15 mouse cellular contexts compared by ENCODE assay signal in the genomic region with DNA sequence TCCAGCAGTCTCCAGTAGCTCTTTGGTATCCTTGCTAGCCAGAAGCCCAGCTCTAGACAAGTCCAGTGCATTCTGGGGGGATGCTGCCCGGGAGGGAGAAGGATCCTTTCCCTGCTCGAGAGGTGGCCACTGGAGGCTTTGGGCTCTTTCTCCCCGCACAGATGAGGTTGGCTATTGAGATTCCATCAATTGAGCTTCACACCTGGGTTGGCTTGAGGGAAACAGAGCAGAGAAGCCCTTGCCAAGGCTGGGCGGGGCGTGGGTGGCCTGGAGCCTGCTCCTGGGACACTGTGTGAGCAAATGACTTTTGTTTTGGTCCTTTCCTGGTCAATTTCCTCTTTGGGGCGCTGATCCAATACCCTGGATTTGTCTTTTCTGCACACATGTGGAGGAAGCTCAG. TPM values are rescaled to one million over a fixed set of nuclear protein-coding genes. Genes with fewer than 3 reads are reported as not detected.
DNase-seq lines count a peak whose midpoint lies in the region; ATAC-seq and TF ChIP-seq lines count a peak whose summit lies in the region.
"Had no signal": no experiment of that assay in that cellular context is flagged by ENCODE, and none has a peak within 500 bp of the region (broad histone marks: within the 10 kb centered on the region; RNA-seq: fewer than 3 reads in every experiment).

No protein-coding gene starts in this region.

- TF ChIP-seq POLR2A in testis, adult 2 months (IDR thresholded peaks at IDR 0.05; ENCODE audit: control insufficient read depth, low read depth, low read length), result no peak

- H3K9me3 ChIP-seq in forebrain, postnatal 0 days (ENCODE audit: low read length), result no peaks in the 10 kb centered on the region
- H3K9me3 ChIP-seq in forebrain, embryonic 12.5 days, result no peaks in the 10 kb centered on the region
- no peaks in the 10 kb centered on the region for H3K9me3 ChIP-seq in midbrain, embryonic 13.5 days
- H3K9me3 ChIP-seq: embryonic facial prominence, embryonic 12.5 days; forebrain, embryonic 10.5 days; limb, embryonic 12.5 days; liver, embryonic 15.5 days had no signal

- peaks cover 11% of the 10 kb centered on the region; the same call in 1 of the 2 replicates for H3K4me1 ChIP-seq in forebrain, postnatal 0 days (ENCODE audit: insufficient read depth)
- H3K4me1 ChIP-seq in forebrain, embryonic 12.5 days, result peaks cover 40% of the 10 kb centered on the region
- peaks cover 13% of the 10 kb centered on the region for H3K4me1 ChIP-seq in testis, adult 2 months (ENCODE audit: control insufficient read depth, insufficient read depth, low read length)
- peaks cover 81% of the 10 kb centered on the region for H3K4me1 ChIP-seq in midbrain, embryonic 13.5 days (replicated peaks)

- H3K27ac ChIP-seq in forebrain, postnatal 0 days (ENCODE audit: low read depth, low read length), result no peak overlapping the region
- H3K27ac ChIP-seq in forebrain, embryonic 12.5 days, result no peak overlapping the region
- no peak overlapping the region for H3K27ac ChIP-seq in testis, adult 2 months (ENCODE audit: control insufficient read depth, insufficient read depth, low read depth, low read length)
- peak overlapping the region; percentile 80 for H3K27ac ChIP-seq in midbrain, embryonic 13.5 days
- H3K27ac ChIP-seq: embryonic facial prominence, embryonic 12.5 days; forebrain, embryonic 10.5 days; limb, embryonic 12.5 days; liver, embryonic 15.5 days had no signal

- H3K4me2 ChIP-seq in forebrain, postnatal 0 days (ENCODE audit: low read depth), result peak overlapping the region; percentile 73
- no peak overlapping the region for H3K4me2 ChIP-seq in forebrain, embryonic 12.5 days
- H3K4me2 ChIP-seq in midbrain, embryonic 13.5 days (replicated peaks), result peak overlapping the region; percentile 79
- H3K4me2 ChIP-seq: liver, embryonic 15.5 days had no signal

- no peak overlapping the region for H3K9ac ChIP-seq in forebrain, postnatal 0 days
- no peak overlapping the region; the same call in 1 of the 2 replicates for H3K9ac ChIP-seq in forebrain, embryonic 12.5 days
- peak overlapping the region; percentile 56 for H3K9ac ChIP-seq in midbrain, embryonic 13.5 days (replicated peaks)
- H3K9ac ChIP-seq: embryonic facial prominence, embryonic 12.5 days; limb, embryonic 12.5 days; liver, embryonic 15.5 days had no signal

- no peak for TF ChIP-seq CTCF in forebrain, postnatal 0 days (IDR thresholded peaks at IDR 0.05; ENCODE audit: low read depth)
- no peak for TF ChIP-seq CTCF in testis, adult 2 months (IDR thresholded peaks at IDR 0.05; ENCODE audit: control insufficient read depth, insufficient read depth, insufficient replicate concordance, low read depth, low read length)

- 53% methylated on average over 6 of the region's 6 CpGs for WGBS in forebrain, postnatal 0 days
- WGBS in forebrain, embryonic 12.5 days, result 44% methylated on average over 6 of the region's 6 CpGs
- WGBS in midbrain, embryonic 13.5 days, result 45% methylated on average over 6 of the region's 6 CpGs

- ATAC-seq in forebrain, postnatal 0 days, result no peak
- no peak for ATAC-seq in forebrain, embryonic 12.5 days (ENCODE audit: low FRiP score)
- no peak for ATAC-seq in midbrain, embryonic 13.5 days
- no peak for ATAC-seq in erythroblast, adult 5-6 weeks (replicated peaks; ENCODE audit: low FRiP score, poor library complexity, severe bottlenecking)
- ATAC-seq: CD4-positive, CD25-positive, alpha-beta regulatory T cell, adult 4 months; inflammation-experienced regulatory T-cells, adult 6 months had no signal

- peaks cover 32% of the 10 kb centered on the region for H3K27me3 ChIP-seq in forebrain, postnatal 0 days (ENCODE audit: insufficient read depth, low read length)
- peaks cover 95% of the 10 kb centered on the region for H3K27me3 ChIP-seq in forebrain, embryonic 12.5 days
- H3K27me3 ChIP-seq in testis, adult 2 months (ENCODE audit: control insufficient read depth, insufficient read depth, low read length), result no peaks in the 10 kb centered on the region
- peaks cover 66% of the 10 kb centered on the region for H3K27me3 ChIP-seq in midbrain, embryonic 13.5 days

- H3K4me3 ChIP-seq in forebrain, postnatal 0 days (ENCODE audit: low read depth, low read length), result no peak overlapping the region
- no peak overlapping the region for H3K4me3 ChIP-seq in forebrain, embryonic 12.5 days (replicated peaks)
- H3K4me3 ChIP-seq in testis, adult 2 months (ENCODE audit: control insufficient read depth, low read depth, low read length), result peak overlapping the region; percentile 84
- peak overlapping the region; percentile 64 for H3K4me3 ChIP-seq in midbrain, embryonic 13.5 days (replicated peaks)
- H3K4me3 ChIP-seq: embryonic facial prominence, embryonic 12.5 days; liver, embryonic 15.5 days had no signal

- no peaks in the 10 kb centered on the region for H3K36me3 ChIP-seq in forebrain, postnatal 0 days (ENCODE audit: insufficient read depth)
- no peaks in the 10 kb centered on the region for H3K36me3 ChIP-seq in forebrain, embryonic 12.5 days (replicated peaks)
- no peaks in the 10 kb centered on the region for H3K36me3 ChIP-seq in testis, adult 2 months (ENCODE audit: control insufficient read depth, insufficient read depth, low read length)
- H3K36me3 ChIP-seq in midbrain, embryonic 13.5 days, result 0 out of 2 replicates have a peak, but pooled peaks cover 3% of the 10 kb centered on the region
- H3K36me3 ChIP-seq: embryonic facial prominence, embryonic 12.5 days; forebrain, embryonic 10.5 days; limb, embryonic 12.5 days; liver, embryonic 15.5 days had no signal

- no peak for DNase-seq in forebrain, postnatal 0 days
- DNase-seq in testis, postnatal 10 days (ENCODE audit: low spot score), result no peak
- no peak for DNase-seq in ovary, postnatal 14 days (ENCODE audit: low spot score)
- DNase-seq: adrenal gland, postnatal 25 days; kidney, postnatal 10 days had no signal

RNA-seq across cellular contexts. Expression of gene Rtn4rl1, which starts 2.5 kb away (rescaled TPM):
- total RNA-seq in forebrain, postnatal 0 days (2014; rRNA removed), result 10.6 and 11.0 TPM in 2 replicates
- 11.9 and 15.6 TPM in 2 replicates for polyA plus RNA-seq in forebrain, postnatal 0 days (2015; fragmentation: Nextera tagmentation; extraction: Ambion mirVana)
- 1.7 and 1.8 TPM in 2 replicates for polyA plus RNA-seq in forebrain, embryonic 12.5 days (2016; fragmentation: Nextera tagmentation; extraction: Ambion mirVana)
- 3.1 and 3.3 TPM in 2 replicates for polyA plus RNA-seq in testis, adult 2 months (2012; rRNA removed)
- polyA plus RNA-seq in midbrain, embryonic 13.5 days (2015; fragmentation: Nextera tagmentation; extraction: Ambion mirVana), result 12.4 and 12.7 TPM in 2 replicates
- not detected in 2 replicates for total RNA-seq in erythroblast, adult 5-6 weeks (2015; ENCODE audit: low replicate concordance)
- total RNA-seq in erythroblast, adult 5-6 weeks (2017; ENCODE audit: low replicate concordance), result not detected in 2 replicates

RNA-seq across cellular contexts. Expression of gene Dph1, which starts 5.1 kb away (rescaled TPM):
- 19.5 and 21.0 TPM in 2 replicates for total RNA-seq in forebrain, postnatal 0 days (2014; rRNA removed)
- polyA plus RNA-seq in forebrain, postnatal 0 days (2015; fragmentation: Nextera tagmentation; extraction: Ambion mirVana), result 12.7 and 13.8 TPM in 2 replicates
- 15.7 and 16.6 TPM in 2 replicates for polyA plus RNA-seq in forebrain, embryonic 12.5 days (2016; fragmentation: Nextera tagmentation; extraction: Ambion mirVana)
- 12.8 and 16.6 TPM in 2 replicates for polyA plus RNA-seq in testis, adult 2 months (2012; rRNA removed)
- polyA plus RNA-seq in midbrain, embryonic 13.5 days (2015; fragmentation: Nextera tagmentation; extraction: Ambion mirVana), result 14.9 and 15.4 TPM in 2 replicates
- 0.58 and 4.2 TPM in 2 replicates for total RNA-seq in erythroblast, adult 5-6 weeks (2015; ENCODE audit: low replicate concordance)
- 3.6 and 4.5 TPM in 2 replicates for total RNA-seq in erythroblast, adult 5-6 weeks (2017; ENCODE audit: low replicate concordance)

RNA-seq across cellular contexts. Expression of gene Ovca2, which starts 17.5 kb away (rescaled TPM):
- total RNA-seq in forebrain, postnatal 0 days (2014; rRNA removed), result 15.5 and 19.6 TPM in 2 replicates
- polyA plus RNA-seq in forebrain, postnatal 0 days (2015; fragmentation: Nextera tagmentation; extraction: Ambion mirVana), result 11.5 and 16.3 TPM in 2 replicates
- 24.3 and 25.3 TPM in 2 replicates for polyA plus RNA-seq in forebrain, embryonic 12.5 days (2016; fragmentation: Nextera tagmentation; extraction: Ambion mirVana)
- polyA plus RNA-seq in testis, adult 2 months (2012; rRNA removed), result 9.1 and 10.2 TPM in 2 replicates
- polyA plus RNA-seq in midbrain, embryonic 13.5 days (2015; fragmentation: Nextera tagmentation; extraction: Ambion mirVana), result 19.8 and 22.4 TPM in 2 replicates
- 1.9 and 6.7 TPM in 2 replicates for total RNA-seq in erythroblast, adult 5-6 weeks (2015; ENCODE audit: low replicate concordance)
- 4.6 and 5.7 TPM in 2 replicates for total RNA-seq in erythroblast, adult 5-6 weeks (2017; ENCODE audit: low replicate concordance)

RNA-seq across cellular contexts. Expression of gene Hic1, which starts 26.8 kb away (rescaled TPM):
- 4.2 and 4.5 TPM in 2 replicates for total RNA-seq in forebrain, postnatal 0 days (2014; rRNA removed)
- 1.7 TPM in 2 replicates for polyA plus RNA-seq in forebrain, postnatal 0 days (2015; fragmentation: Nextera tagmentation; extraction: Ambion mirVana)
- 3.2 and 4.4 TPM in 2 replicates for polyA plus RNA-seq in forebrain, embryonic 12.5 days (2016; fragmentation: Nextera tagmentation; extraction: Ambion mirVana)
- 1.3 and 1.7 TPM in 2 replicates for polyA plus RNA-seq in testis, adult 2 months (2012; rRNA removed)
- 1.2 and 2.4 TPM in 2 replicates for polyA plus RNA-seq in midbrain, embryonic 13.5 days (2015; fragmentation: Nextera tagmentation; extraction: Ambion mirVana)
- total RNA-seq in erythroblast, adult 5-6 weeks (2015; ENCODE audit: low replicate concordance), result not detected in 2 replicates
- total RNA-seq in erythroblast, adult 5-6 weeks (2017; ENCODE audit: low replicate concordance), result not detected in 2 replicates

Comparison
In these comparisons a context has a peak if more than half of its experiments do, and no peak if none do; other contexts are left out.
1. H3K4me3 ChIP-seq: peak in testis, adult 2 months (single experiment) and midbrain, embryonic 13.5 days (single experiment); none in forebrain, postnatal 0 days (single experiment) and forebrain, embryonic 12.5 days (single experiment).